Mouse (Mus musculus) hematopoietic stem cell, adult 5-6 weeks (primary cell): ENCODE data around the gene Slco2a1. TPM values are rescaled to one million over a fixed set of nuclear protein-coding genes. Genes with fewer than 3 reads are reported as not detected.
A peak's percentile ranks its signal among the peaks of the same experiment; 100 is the strongest.

Source experiments
- ATAC-seq, 2 experiments: fragments of 125-278 bp in 1 of 2; replicated peaks in 1 of 2; 2 replicates each; pipeline ENCODE4 v1.8.0; 2016 to 2017; ENCODE audit warnings: inconsistent platforms in 2 of 2, mild to moderate bottlenecking in 2 of 2, moderate number of reproducible peaks in 2 of 2, low read depth in 1 of 2, moderate TSS enrichment in 1 of 2; ENCODE audit not compliant: low FRiP score in 2 of 2, poor library complexity in 2 of 2, severe bottlenecking in 2 of 2, insufficient read depth in 1 of 2, low TSS enrichment in 1 of 2
- total RNA-seq: library from RNA; stranded (forward); fragments of 172-1452, 232-1000 nt; gene quantifications from 2 replicates; pipeline ENCODE4 v1.2.3, GENCODE M21; 2017

Gene Slco2a1
- total RNA-seq: 0.25 and 0.88 TPM in 2 replicates

GRCm38 (mm10) chr9:102988462-102988861 lies at the start of gene Slco2a1:
TSS of gene Slco2a1 (plus strand) at chr9:102988712.
- 0 out of 4 replicates have a peak, but pooled peaks of 1 of the 2 experiments have one; percentile 21 for ATAC-seq

GRCm38 (mm10) chr9:102942221-102942620 lies 46.3 kb upstream of the Slco2a1 start:
- ATAC-seq: no peak

- no peak for ATAC-seq
These were observed 43.6 kb upstream of the Slco2a1 start for GRCm38 (mm10) chr9:102944891-102945290.

- no peak for ATAC-seq
These were observed 42.0 kb upstream of the Slco2a1 start for GRCm38 (mm10) chr9:102946469-102947015.

GRCm38 (mm10) chr9:102948706-102949105 lies 39.8 kb upstream of the Slco2a1 start:
- ATAC-seq: no peak

GRCm38 (mm10) chr9:102951091-102951994 lies 37.2 kb upstream of the Slco2a1 start:
- ATAC-seq: no peak

- no peak for ATAC-seq
These were observed 32.6 kb upstream of the Slco2a1 start for GRCm38 (mm10) chr9:102955866-102956265.

GRCm38 (mm10) chr9:102958703-102959102 lies 29.8 kb upstream of the Slco2a1 start:
- no peak for ATAC-seq

GRCm38 (mm10) chr9:102961356-102962092 lies 27.0 kb upstream of the Slco2a1 start:
- no peak for ATAC-seq

- no peak for ATAC-seq
These were observed 26.3 kb upstream of the Slco2a1 start for GRCm38 (mm10) chr9:102962093-102962788.

- ATAC-seq: no peak
These were observed 25.2 kb upstream of the Slco2a1 start for GRCm38 (mm10) chr9:102963321-102963720.

GRCm38 (mm10) chr9:102964644-102965043 lies 23.9 kb upstream of the Slco2a1 start:
- ATAC-seq: no peak

- no peak for ATAC-seq
These were observed 16.0 kb upstream of the Slco2a1 start for GRCm38 (mm10) chr9:102972393-102973050.

GRCm38 (mm10) chr9:102975887-102976286 lies 12.6 kb upstream of the Slco2a1 start:
- no peak for ATAC-seq

- ATAC-seq: no peak
These were observed 11.4 kb upstream of the Slco2a1 start for GRCm38 (mm10) chr9:102977090-102977489.

GRCm38 (mm10) chr9:102977791-102978492 lies 10.6 kb upstream of the Slco2a1 start:
- ATAC-seq: no peak
